Mouse (Mus musculus) lung, adult 2 months (tissue): Measurements from ENCODE around the gene Lsp1.

Experiments used
- CTCF ChIP-seq: fragments of 200-500 bp; IDR thresholded peaks from 2 replicates; pipeline ENCODE4 v1.5.1; 2011; ENCODE audit warnings: mild to moderate bottlenecking, low read length, control low read depth; ENCODE audit not compliant: insufficient read depth
- POLR2A ChIP-seq: fragments of 200-500 bp; IDR thresholded peaks from 2 replicates; pipeline ENCODE4 v1.6.1; 2011; ENCODE audit warnings: low read depth, mild to moderate bottlenecking, control low read depth, low read length, borderline replicate concordance; ENCODE audit errors: extremely low read depth

DNA sequence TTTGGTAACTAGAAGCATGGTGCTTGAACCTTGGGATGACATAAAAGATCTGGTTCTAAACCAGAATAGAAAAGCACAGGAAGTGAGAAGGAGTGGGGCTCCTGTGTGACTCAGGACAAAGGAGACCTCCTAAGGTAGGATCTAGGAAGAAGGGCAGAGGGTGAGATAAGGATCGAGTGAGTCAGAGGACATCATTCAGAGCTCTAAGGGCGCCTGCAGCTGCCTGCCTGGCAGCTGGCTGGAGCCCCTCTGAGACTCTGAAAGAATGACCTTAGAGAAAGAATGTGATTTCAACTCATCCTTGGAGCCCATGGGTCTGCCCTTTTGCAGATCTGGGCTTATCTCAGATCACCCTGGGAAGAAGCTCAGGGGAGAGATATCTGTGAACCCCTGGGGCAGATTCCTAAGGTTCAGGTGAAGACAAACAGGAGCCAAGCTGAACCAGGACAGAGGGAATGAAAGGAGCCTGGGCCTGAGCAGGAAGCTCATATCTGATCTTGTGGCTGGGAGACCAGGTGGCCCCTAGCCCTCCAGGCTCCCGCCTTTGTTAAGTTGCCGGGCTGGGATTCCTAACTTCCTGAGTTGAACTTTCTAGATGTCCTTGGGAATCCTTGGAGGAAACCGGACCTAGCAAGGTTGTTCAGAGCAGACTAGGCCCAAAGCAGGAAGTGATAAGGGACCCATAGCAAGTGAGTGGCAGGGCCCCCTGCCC lies 38.6 kb downstream of the Lsp1 start:
- TF ChIP-seq CTCF = no peak
- no peak for TF ChIP-seq POLR2A
